Mouse (Mus musculus): Measurements from ENCODE around the gene Nanos3. TPM values are rescaled to one million over a fixed set of nuclear protein-coding genes. Genes with fewer than 3 reads are reported as not detected.

Gene Nanos3
- polyA plus RNA-seq (2014; fragmentation: Nextera tagmentation; extraction: Ambion mirVana) = 4.5 and 5.6 TPM in 2 replicates

GRCm38 (mm10) chr8:84185117-84185516 is at the start of gene Nanos3:
Gene Nanos3 (minus strand): TSS chr8:84185217.
- Histone ChIP-seq H3K27ac (ENCODE audit: low read depth, low read length) (peak within 1 kb of the TSS; percentile 90), H3K4me3 (ENCODE audit: low read depth, low read length) (peak within 1 kb of the TSS; percentile 86), H3K9me3 (ENCODE audit: control insufficient read depth, low read length) (no peaks in the 10 kb centered on the region), H3K9ac (ENCODE audit: low read depth, low read length) (peak within 1 kb of the TSS; percentile 100), H3K27me3 (ENCODE audit: control insufficient read depth, insufficient read depth, low read length) (peaks cover 2% of the 10 kb centered on the region; the same call in 1 of the 2 replicates), H3K4me2 (replicated peaks; ENCODE audit: low read depth, low read length) (peak within 1 kb of the TSS; percentile 83), H3K36me3 (ENCODE audit: control insufficient read depth, insufficient read depth, low read length) (no peaks in the 10 kb centered on the region), H3K4me1 (replicated peaks; ENCODE audit: control insufficient read depth, insufficient read depth, low read length) (peaks cover 15% of the 10 kb centered on the region; the same call in 1 of the 2 replicates)
- no peak for DNase-seq (ENCODE audit: low spot score)
- 96% methylated on average over 7 of the region's 7 CpGs for WGBS
- no peak for ATAC-seq (ENCODE audit: low FRiP score)

- H3K4me2 ChIP-seq (replicated peaks; ENCODE audit: low read depth, low read length) = no peak overlapping the region
- peaks cover 7% of the 10 kb centered on the region; the same call in 1 of the 2 replicates for H3K36me3 ChIP-seq (ENCODE audit: control insufficient read depth, insufficient read depth, low read length)
- DNase-seq (ENCODE audit: low spot score) = no peak
- H3K27me3 ChIP-seq (ENCODE audit: control insufficient read depth, insufficient read depth, low read length) = no peaks in the 10 kb centered on the region
- ATAC-seq (ENCODE audit: low FRiP score) = no peak
- no peak overlapping the region for H3K4me3 ChIP-seq (ENCODE audit: low read depth, low read length)
- 90% methylated on average over 2 of the region's 2 CpGs for WGBS
- H3K27ac ChIP-seq (ENCODE audit: low read depth, low read length) = no peak overlapping the region
- no peaks in the 10 kb centered on the region for H3K9me3 ChIP-seq (ENCODE audit: control insufficient read depth, low read length)
- no peak overlapping the region for H3K9ac ChIP-seq (ENCODE audit: low read depth, low read length)
- H3K4me1 ChIP-seq (replicated peaks; ENCODE audit: control insufficient read depth, insufficient read depth, low read length) = peaks cover 2% of the 10 kb centered on the region
Observed at GRCm38 (mm10) chr8:84233055-84233454, 48.0 kb upstream of the Nanos3 start.

GRCm38 (mm10) chr8:84230735-84231134 is 45.7 kb upstream of the Nanos3 start:
- Histone ChIP-seq H3K4me3 (ENCODE audit: low read depth, low read length) (no peak overlapping the region), H3K36me3 (ENCODE audit: control insufficient read depth, insufficient read depth, low read length) (peaks cover 12% of the 10 kb centered on the region), H3K27me3 (ENCODE audit: control insufficient read depth, insufficient read depth, low read length) (no peaks in the 10 kb centered on the region), H3K9ac (ENCODE audit: low read depth, low read length) (no peak overlapping the region), H3K9me3 (ENCODE audit: control insufficient read depth, low read length) (no peaks in the 10 kb centered on the region), H3K4me2 (replicated peaks; ENCODE audit: low read depth, low read length) (no peak overlapping the region), H3K27ac (ENCODE audit: low read depth, low read length) (no peak overlapping the region), H3K4me1 (replicated peaks; ENCODE audit: control insufficient read depth, insufficient read depth, low read length) (peaks cover 2% of the 10 kb centered on the region)
- DNase-seq (ENCODE audit: low spot score) = no peak
- ATAC-seq (ENCODE audit: low FRiP score) = no peak
- 77% methylated on average over 17 of the region's 17 CpGs for WGBS

- Histone ChIP-seq H3K27me3 (ENCODE audit: control insufficient read depth, insufficient read depth, low read length) (no peaks in the 10 kb centered on the region), H3K4me3 (ENCODE audit: low read depth, low read length) (no peak overlapping the region), H3K9me3 (ENCODE audit: control insufficient read depth, low read length) (no peaks in the 10 kb centered on the region), H3K36me3 (ENCODE audit: control insufficient read depth, insufficient read depth, low read length) (peaks cover 24% of the 10 kb centered on the region), H3K4me2 (replicated peaks; ENCODE audit: low read depth, low read length) (no peak overlapping the region), H3K27ac (ENCODE audit: low read depth, low read length) (no peak overlapping the region), H3K9ac (ENCODE audit: low read depth, low read length) (no peak overlapping the region), H3K4me1 (replicated peaks; ENCODE audit: control insufficient read depth, insufficient read depth, low read length) (no peaks in the 10 kb centered on the region)
- WGBS = 81% methylated on average over 21 of the region's 21 CpGs
- DNase-seq (ENCODE audit: low spot score) (no peak), ATAC-seq (ENCODE audit: low FRiP score) (no peak)
Observed at GRCm38 (mm10) chr8:84223322-84224029, 38.5 kb upstream of the Nanos3 start.

GRCm38 (mm10) chr8:84222566-84223165 is 37.6 kb upstream of the Nanos3 start:
- Histone ChIP-seq H3K27me3 (ENCODE audit: control insufficient read depth, insufficient read depth, low read length) (no peaks in the 10 kb centered on the region), H3K4me2 (replicated peaks; ENCODE audit: low read depth, low read length) (no peak overlapping the region), H3K4me1 (replicated peaks; ENCODE audit: control insufficient read depth, insufficient read depth, low read length) (no peaks in the 10 kb centered on the region), H3K4me3 (ENCODE audit: low read depth, low read length) (no peak overlapping the region), H3K9me3 (ENCODE audit: control insufficient read depth, low read length) (no peaks in the 10 kb centered on the region), H3K36me3 (ENCODE audit: control insufficient read depth, insufficient read depth, low read length) (peaks cover 24% of the 10 kb centered on the region), H3K27ac (ENCODE audit: low read depth, low read length) (no peak overlapping the region), H3K9ac (ENCODE audit: low read depth, low read length) (no peak overlapping the region)
- no peak for ATAC-seq (ENCODE audit: low FRiP score)
- 96% methylated on average over 9 of the region's 9 CpGs for WGBS
- DNase-seq (ENCODE audit: low spot score) = no peak

GRCm38 (mm10) chr8:84220105-84220504 is 35.1 kb upstream of the Nanos3 start:
- Histone ChIP-seq H3K4me2 (replicated peaks; ENCODE audit: low read depth, low read length) (no peak overlapping the region), H3K4me1 (replicated peaks; ENCODE audit: control insufficient read depth, insufficient read depth, low read length) (no peaks in the 10 kb centered on the region), H3K27ac (ENCODE audit: low read depth, low read length) (no peak overlapping the region), H3K4me3 (ENCODE audit: low read depth, low read length) (no peak overlapping the region), H3K27me3 (ENCODE audit: control insufficient read depth, insufficient read depth, low read length) (no peaks in the 10 kb centered on the region), H3K9me3 (ENCODE audit: control insufficient read depth, low read length) (no peaks in the 10 kb centered on the region), H3K9ac (ENCODE audit: low read depth, low read length) (no peak overlapping the region), H3K36me3 (ENCODE audit: control insufficient read depth, insufficient read depth, low read length) (peaks cover 21% of the 10 kb centered on the region)
- WGBS = 91% methylated on average over 7 of the region's 7 CpGs
- DNase-seq (ENCODE audit: low spot score) (no peak), ATAC-seq (ENCODE audit: low FRiP score) (no peak)

- WGBS = 93% methylated on average over 5 of the region's 5 CpGs
- DNase-seq (ENCODE audit: low spot score) (no peak), ATAC-seq (ENCODE audit: low FRiP score) (no peak)
- no peak overlapping the region for H3K4me3 ChIP-seq (ENCODE audit: low read depth, low read length)
- no peaks in the 10 kb centered on the region for H3K9me3 ChIP-seq (ENCODE audit: control insufficient read depth, low read length)
- H3K9ac ChIP-seq (ENCODE audit: low read depth, low read length) = no peak overlapping the region
- H3K36me3 ChIP-seq (ENCODE audit: control insufficient read depth, insufficient read depth, low read length) = peaks cover 21% of the 10 kb centered on the region
- H3K4me2 ChIP-seq (replicated peaks; ENCODE audit: low read depth, low read length) = no peak overlapping the region
- H3K27me3 ChIP-seq (ENCODE audit: control insufficient read depth, insufficient read depth, low read length) = no peaks in the 10 kb centered on the region
- no peak overlapping the region for H3K27ac ChIP-seq (ENCODE audit: low read depth, low read length)
- H3K4me1 ChIP-seq (replicated peaks; ENCODE audit: control insufficient read depth, insufficient read depth, low read length) = no peaks in the 10 kb centered on the region
Observed at GRCm38 (mm10) chr8:84218143-84218542, 33.1 kb upstream of the Nanos3 start.

GRCm38 (mm10) chr8:84217206-84217605 is 32.2 kb upstream of the Nanos3 start:
- WGBS = 98% methylated on average over 11 of the region's 11 CpGs
- Histone ChIP-seq H3K27ac (ENCODE audit: low read depth, low read length) (no peak overlapping the region), H3K27me3 (ENCODE audit: control insufficient read depth, insufficient read depth, low read length) (no peaks in the 10 kb centered on the region), H3K4me3 (ENCODE audit: low read depth, low read length) (no peak overlapping the region), H3K4me2 (replicated peaks; ENCODE audit: low read depth, low read length) (no peak overlapping the region), H3K9me3 (ENCODE audit: control insufficient read depth, low read length) (no peaks in the 10 kb centered on the region), H3K4me1 (replicated peaks; ENCODE audit: control insufficient read depth, insufficient read depth, low read length) (no peaks in the 10 kb centered on the region), H3K9ac (ENCODE audit: low read depth, low read length) (no peak overlapping the region), H3K36me3 (ENCODE audit: control insufficient read depth, insufficient read depth, low read length) (peaks cover 19% of the 10 kb centered on the region)
- DNase-seq (ENCODE audit: low spot score) = no peak
- no peak for ATAC-seq (ENCODE audit: low FRiP score)

GRCm38 (mm10) chr8:84213277-84213676 is 28.3 kb upstream of the Nanos3 start:
- Histone ChIP-seq H3K9ac (ENCODE audit: low read depth, low read length) (no peak overlapping the region), H3K4me2 (replicated peaks; ENCODE audit: low read depth, low read length) (no peak overlapping the region), H3K27me3 (ENCODE audit: control insufficient read depth, insufficient read depth, low read length) (no peaks in the 10 kb centered on the region), H3K9me3 (ENCODE audit: control insufficient read depth, low read length) (no peaks in the 10 kb centered on the region), H3K4me3 (ENCODE audit: low read depth, low read length) (no peak overlapping the region), H3K27ac (ENCODE audit: low read depth, low read length) (no peak overlapping the region), H3K36me3 (ENCODE audit: control insufficient read depth, insufficient read depth, low read length) (peaks cover 22% of the 10 kb centered on the region), H3K4me1 (replicated peaks; ENCODE audit: control insufficient read depth, insufficient read depth, low read length) (no peaks in the 10 kb centered on the region; the same call in 1 of the 2 replicates)
- ATAC-seq (ENCODE audit: low FRiP score) (no peak), DNase-seq (ENCODE audit: low spot score) (no peak)
- whole genome bisulfite sequencing = 90% methylated on average over 4 of the region's 4 CpGs

All from hindbrain, embryonic 11.5 days (tissue).